Mouse (Mus musculus): ENCODE measurements around the gene Hdac2. TPM values are rescaled to one million over a fixed set of nuclear protein-coding genes. Genes with fewer than 3 reads are reported as not detected.

Hdac2 gene
- total RNA-seq, 2 experiments from 2014 or later: 47.8 to 50.0 TPM

Other genes with a start within 250 kb of the Hdac2 start
- gene Marcks, start 164.4 kb downstream of the Hdac2 start, total RNA-seq (2021): 10 to 100 TPM; 16.4 to 21.0 TPM

Data from gastrocnemius, adult 18-20 months (tissue).